Mouse (Mus musculus) thymus, postnatal 14 days (tissue): ENCODE results near the gene Shb.

Experiments
- DNase-seq: peaks from one replicate; pipeline ENCODE4 v3.0.0; 2021

Gene Shb

DNA sequence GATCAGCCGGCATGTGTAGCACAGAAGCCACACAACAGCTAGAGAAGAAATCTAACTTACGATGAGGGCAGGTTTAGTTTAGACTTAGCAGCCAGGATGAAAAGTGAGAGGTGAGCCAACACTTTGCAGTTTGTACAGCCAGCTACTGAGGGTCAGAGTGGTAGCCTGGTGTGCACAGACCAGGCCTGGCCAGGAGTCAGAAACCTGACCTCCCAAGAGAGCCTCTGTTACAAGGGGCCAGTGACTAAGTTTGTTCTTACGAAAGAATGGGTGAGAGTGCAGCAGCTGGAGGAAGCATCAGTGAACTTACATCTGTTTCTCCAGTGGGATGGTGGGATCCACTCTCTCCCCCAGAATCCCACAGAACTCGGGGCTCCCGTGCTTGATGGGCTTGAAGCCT, 85.1 kb downstream of the Shb start:
- DNase-seq: no peak

DNA sequence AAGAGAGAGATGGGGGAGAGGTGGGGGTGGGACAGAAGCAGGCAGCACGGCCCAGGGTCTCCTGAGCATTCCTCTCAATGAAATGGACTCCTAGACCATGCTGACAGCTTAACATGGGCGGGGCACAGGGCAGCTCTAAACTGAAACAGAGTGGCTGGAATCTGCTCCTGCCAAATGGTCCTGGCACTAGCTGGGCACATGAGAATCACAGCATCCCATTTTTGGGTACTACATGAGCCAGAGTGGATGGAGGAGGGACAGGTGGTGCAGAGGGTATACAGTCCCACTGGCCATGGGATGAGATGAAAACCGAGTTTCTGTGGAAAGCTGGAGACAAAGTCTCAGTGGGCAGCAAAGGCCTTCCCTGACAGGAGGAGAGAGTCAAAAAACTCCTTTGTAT, 87.0 kb downstream of the Shb start:
- DNase-seq: no peak

DNA sequence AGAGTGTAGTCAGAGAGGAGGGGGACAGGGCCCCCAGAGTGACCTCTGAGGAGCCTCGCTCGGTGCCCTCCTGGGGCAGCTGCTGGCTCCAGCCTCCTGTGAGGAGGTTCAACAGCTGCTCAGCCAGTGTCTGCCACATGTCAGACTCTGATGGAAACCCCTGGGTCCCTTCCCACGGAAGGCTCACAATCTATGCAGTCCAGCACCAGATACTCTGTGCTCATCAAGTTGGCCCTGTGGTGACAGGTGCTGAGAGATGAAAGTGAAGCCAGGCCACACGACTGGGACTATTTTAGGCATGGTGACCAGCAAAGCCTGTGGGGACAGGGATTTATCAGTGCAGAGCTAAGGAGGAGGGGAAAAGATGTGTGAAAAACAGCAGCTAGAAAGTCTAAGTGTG, 87.5 kb downstream of the Shb start:
- no peak for DNase-seq

DNA sequence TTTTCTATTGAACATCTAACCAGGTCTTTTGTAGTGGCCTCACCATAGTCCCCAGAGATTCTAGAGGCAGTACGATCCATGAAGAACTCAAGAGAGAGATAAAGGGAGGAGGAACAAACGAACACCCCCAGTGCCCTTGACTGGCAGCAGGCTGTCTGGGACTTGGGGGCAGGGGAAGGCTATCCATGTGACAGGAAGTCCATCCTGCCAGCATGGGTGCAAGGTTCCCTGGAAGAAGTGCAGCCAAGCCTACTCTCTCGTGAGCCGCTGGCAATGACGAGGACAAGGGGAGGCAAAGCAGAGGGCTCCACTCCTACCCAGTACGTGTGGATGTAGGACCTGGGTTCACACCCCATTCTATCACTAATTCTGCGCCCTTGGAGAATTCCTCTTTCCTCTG, 88.6 kb downstream of the Shb start:
- DNase-seq: no peak

DNA sequence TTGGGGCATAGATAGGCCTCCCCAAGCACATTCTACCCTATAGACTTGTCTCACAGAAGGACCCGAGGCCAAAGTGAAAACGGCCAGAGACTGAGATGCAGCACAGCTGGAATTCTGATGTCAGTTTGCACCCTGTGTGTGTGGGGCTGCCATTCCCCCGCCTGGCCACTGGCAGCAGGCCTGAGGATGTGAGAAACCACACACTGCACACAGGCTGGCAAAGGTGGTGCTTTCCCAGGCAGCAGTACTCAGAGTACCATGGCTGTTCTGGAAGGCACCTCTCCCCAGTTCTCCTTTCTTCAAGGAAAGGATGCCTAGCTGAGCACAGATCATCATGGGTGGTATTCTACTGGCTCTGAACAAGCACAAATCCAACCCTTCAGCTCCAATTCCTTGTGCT, 90.0 kb downstream of the Shb start:
- no peak for DNase-seq

DNA sequence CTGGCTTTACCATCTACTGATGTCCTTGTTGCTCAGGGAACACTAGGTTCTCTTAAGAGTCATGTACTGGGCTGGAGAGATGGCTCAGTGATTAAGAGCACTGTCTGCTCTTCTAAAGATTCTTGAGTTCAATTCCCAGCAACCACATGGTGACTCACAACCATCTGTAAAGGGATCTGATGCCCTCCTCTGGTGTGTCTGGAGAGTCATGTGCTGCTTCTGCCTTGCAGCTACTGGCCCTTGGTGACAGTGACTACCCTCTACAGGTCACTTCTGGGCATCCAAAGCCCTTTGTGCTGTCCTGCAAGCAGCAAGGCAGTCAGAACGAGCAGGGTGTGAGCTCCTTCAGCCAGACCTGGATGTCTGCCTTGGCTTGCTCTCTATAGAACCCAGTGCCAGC, 90.5 kb downstream of the Shb start:
- no peak for DNase-seq

DNA sequence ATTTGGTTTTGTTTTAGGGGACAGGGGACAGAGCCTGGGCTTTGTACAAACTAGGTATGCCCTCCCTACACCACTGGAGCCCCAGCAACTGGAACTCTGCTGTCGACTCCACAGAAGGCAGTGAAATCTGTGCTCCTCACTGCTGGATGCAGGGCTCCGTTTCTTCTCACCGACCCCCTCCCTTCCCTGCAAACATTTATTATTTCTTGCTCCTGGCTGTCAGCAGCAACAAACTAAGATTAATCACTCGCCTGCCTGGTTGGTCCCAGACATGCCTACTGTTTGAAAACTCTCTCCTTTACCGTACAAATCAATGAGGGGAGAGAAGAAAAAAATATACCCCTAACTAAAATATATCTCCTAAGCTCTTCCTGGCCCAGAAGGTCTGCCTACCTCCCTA, 93.0 kb downstream of the Shb start:
- DNase-seq: no peak

DNA sequence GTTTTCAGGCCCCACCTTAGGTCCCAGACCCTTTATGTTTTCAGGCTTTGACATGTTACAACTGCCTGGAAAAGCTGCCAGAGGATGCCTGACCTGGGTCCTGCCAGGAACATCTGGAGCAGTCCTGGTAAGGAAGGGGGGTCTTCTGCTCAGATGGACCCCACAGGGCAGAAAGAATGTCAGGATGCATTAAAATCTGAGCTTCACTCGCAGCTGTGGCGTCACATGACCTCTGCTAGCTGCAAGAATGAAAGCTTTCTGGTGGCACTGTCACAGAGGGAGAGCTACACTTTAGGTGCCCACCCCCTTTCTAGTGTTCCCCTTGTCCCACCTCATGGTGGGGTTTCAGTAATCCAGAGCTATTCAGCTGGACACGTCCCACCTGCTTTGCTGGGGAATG, 95.3 kb downstream of the Shb start:
- DNase-seq: no peak

DNA sequence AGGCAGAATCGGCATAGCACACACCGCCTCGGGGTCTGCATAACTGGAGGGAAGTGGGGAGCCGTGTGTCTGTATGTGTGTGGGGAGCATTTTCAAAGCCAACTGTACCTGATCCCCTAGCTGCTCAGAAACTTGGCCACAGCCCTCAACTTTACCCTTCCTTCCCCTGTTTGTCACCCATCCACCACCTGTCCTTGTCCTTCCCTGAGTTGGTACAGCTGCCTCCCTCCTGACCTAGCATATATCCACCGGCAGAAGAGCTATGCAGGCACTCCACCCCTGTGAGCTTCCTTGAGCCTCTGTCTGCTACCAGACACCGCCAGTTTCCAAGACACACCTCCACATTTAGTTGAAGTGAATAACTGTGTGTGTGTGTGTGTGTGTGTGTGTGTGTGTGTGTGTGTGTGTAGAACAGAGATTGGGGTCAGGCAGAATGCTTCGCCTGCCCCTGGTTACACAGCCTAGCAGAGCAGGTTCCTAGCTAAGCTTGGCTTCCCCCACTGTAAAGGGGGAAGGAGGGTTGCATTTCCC, 95.8 kb downstream of the Shb start:
- no peak for DNase-seq

DNA sequence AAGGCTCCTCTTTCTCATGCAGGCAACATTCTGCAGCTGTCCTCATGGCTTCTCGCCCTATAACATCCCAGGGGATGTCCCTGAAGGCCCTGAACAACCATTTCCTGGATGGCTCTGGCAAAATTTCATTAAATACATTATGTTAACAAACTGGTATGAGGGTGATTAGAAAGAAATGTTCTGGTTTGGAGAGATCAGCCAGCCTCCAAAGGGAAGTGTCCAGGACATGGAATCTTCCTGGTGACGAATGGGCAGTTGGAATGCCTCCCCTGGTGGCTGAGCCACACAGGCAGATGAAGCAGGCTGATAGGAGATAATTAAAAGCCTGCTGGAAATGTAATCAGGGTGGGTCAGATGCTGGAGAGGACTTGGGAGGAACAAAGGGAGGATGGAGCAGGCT, 96.4 kb downstream of the Shb start:
- DNase-seq: no peak

DNA sequence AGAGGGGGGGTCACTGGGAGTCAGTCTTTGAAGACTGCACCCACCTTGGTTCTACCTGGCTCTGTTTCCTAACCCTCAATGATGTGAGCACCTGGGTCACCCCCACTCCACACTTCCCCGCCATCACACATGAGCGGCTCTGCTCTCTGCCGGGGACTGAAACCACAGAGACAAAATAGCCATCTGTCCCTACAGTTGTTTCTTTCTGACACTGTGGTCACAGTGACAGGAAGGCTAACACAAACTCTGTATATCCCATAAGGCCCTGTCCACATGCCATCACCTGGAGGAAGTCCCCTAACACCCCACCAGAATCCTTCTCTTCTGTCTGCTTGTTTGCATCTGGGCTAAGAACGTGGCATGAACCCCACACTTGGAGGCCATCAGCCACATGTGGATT, 97.6 kb downstream of the Shb start:
- DNase-seq: no peak

DNA sequence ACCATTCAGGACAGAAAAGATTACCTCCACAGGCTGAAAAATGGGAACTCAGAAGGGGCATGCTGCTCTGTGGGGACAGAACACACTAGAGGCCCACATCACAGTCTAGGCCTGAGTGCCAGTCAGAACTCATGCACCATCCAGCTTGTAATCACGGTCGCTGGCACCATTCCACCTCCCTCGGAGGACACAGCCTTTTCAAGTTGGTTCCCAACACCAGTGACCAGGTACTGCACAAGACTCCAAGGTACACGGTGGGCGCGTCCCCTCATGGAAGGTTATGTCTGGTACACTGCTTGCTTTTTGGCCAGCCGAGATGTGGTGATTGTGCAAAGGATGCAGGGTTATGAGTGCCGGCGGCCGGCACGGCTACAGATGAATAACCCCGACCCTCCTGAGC, 98.2 kb downstream of the Shb start:
- no peak for DNase-seq

DNA sequence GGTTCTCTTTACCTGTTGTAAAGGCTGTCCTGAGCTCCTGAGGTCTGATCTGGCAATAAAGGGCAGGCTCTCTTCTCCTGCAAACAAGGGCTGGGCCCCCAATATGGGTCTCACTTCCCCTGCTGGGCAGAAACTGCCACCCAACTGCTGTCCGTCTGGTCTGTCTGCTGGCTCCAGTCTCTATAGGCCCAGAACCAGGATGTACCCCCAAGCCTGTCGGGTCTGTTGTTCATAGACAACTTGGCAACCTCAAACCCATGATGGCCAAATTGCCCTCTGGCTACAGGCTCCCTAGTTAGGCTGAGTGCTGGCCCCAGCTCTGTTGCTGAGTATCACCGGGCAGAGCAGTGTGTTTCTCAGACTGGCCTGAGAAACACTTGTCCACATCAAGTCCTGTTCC, 100.5 kb downstream of the Shb start:
- no peak for DNase-seq

DNA sequence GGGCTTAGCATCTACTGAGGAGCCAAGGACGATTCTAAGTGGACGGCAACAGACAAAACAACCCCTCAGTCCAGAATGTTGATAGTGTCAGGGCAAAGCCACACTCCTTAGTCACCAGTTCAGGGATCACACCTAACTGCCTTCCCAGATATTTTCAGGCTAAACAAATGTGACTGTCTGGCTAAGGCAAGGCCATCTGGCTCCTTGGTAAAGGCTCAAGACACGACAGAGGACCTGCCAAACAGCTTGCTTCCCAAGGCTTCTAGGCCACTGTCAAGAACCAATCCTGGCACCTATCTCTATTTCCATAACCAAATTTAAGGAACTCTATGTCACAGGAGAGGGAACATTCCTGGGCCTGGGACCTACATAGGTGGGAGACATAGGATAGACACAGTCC, 101.0 kb downstream of the Shb start:
- DNase-seq: no peak

DNA sequence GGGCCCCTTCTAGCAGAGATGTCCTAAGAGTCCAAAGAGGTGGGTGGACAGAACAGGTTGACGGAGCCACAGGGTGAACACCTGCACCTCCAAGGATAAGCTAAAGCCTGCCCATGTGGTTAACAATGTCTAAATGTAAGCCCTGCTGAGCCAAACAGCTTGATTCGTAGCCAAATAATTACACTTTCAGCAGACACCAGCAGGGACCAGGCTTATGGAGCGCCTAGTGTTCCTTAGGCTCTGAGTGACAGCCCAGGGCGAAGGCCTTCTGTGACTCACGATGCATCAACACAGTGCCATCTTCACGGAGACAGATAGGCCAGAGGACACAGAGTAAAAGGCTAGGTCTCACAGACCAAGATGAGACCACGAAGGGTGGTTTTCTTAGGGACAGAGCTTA, 102.8 kb downstream of the Shb start:
- no peak for DNase-seq

DNA sequence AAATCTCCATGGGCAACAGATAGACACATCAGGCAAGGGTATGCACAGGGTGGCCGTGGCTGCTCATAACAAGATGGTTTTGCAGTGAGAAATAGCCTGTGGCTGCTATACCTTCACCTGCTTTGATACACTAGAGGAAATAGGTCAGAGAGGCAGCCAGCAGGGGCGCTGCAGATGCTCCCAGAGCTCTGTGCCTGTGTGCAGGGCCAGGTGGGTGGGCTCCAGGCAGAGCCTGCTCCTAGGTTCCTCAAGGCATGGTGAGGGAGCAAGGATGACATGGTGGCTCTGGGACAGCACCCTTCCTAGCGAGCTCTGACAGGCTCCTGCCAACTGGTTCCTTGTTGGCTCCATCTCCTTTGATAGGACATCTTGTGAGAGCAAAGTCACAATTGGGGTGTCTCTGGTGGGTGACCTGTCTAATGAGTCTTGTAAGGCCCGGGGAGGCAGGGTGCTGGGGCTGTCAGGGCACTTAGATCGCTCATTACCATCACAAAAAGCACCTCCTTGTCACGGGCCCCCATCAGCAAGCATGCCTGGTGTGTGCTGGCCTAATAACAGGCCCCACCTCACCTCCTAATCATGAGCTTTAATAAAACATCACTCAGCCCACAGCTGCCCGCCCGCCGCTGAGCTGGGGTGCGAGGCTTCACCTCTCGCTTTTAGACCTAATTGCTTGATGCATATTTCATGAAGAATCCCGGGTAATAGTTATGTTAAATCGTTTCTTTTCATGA, 105.4 kb downstream of the Shb start:
- DNase-seq: peak; percentile 61

DNA sequence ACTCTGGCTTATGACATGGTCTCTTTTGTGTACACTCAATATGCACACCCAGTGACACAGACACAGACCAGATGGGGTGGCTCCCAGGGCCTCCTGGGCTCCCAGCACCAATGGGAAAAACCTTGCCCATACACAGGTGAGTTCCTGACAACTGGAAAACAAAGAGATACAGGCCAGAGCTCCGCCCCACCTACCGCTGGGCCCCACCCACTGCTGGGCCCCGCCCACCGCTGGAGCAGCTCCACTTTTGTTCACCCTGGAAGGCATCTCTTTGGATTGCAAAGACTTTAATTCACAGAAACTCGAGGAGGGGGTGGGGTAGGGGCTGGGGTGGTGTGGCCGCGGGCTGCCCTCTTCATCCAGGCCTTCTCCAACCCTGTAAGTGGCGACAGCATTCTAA, 108.9 kb downstream of the Shb start:
- DNase-seq: no peak

DNA sequence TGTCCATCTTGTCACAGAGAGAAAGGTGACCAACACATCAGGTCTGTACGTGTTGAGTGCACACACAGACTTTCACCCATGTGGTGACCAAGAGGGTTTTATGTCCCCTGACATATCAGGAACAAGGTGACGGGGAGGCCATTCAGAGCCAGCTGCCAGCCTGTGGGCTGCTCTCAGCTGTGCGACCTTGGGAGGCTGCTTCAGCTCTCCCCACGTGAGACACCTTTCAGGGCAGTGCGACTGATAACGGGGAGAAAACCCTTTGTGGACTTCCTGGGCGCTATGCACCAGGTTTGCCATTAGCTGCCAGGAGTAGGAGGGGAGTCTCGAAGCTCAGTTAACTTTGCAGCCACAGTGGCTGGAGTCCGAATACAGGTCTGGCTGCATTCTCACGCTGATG, 109.6 kb downstream of the Shb start:
- no peak for DNase-seq

DNA sequence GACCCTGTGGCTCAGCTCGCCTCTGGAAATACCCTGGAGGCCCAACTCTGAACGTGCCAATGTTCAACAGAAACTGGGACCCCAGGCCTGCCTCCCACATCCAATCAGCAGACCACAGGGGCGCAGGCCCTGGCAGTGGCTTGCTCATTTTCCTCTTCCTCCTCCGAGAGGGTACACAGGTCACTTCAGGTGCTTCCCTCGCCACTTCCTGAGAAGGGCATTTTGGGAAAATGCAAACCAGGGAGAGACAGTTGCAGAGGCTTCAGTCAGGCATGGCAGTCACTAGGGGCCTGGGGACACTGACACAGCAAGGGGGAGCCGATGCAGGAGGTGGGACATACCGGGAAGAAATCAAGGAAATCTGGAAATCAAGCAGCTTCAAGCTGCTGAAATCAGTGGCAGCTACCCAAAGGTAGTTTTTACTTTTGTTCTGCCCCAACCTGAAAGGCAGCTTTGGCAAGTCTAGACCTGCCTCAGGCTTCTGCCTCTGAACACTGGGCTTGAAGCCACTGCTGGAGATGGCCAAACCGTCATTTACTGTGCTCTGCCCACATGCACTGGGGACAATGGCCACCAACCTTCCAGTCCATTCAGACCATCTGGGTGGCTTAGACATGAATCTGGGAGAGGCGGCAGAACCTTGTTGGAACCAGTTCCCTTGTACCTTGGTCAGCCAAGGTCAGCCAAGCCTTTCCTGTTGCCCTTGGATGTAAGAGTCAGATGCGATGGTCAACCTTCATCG, 110.6 kb downstream of the Shb start:
- no peak for DNase-seq

DNA sequence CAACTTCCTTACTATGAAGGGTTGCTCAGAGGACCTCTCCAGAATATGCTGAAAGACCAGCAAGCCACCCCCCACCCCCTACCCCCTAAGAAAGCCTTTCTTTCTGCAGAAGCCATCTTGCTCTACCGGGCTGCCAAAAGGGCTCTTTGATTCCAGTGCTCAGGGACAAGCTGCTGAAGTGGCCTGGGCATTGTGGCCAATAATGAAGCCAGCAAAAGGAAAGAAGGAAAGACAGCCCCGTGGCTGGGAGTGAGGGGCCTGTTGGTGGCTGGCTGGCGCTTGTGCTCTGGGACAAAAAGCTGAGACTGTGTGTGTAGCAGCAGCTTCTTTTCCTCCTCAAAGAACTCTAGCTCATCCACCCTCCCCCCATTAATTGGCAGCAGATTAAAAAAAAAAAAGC, 111.5 kb downstream of the Shb start:
- DNase-seq: no peak

DNA sequence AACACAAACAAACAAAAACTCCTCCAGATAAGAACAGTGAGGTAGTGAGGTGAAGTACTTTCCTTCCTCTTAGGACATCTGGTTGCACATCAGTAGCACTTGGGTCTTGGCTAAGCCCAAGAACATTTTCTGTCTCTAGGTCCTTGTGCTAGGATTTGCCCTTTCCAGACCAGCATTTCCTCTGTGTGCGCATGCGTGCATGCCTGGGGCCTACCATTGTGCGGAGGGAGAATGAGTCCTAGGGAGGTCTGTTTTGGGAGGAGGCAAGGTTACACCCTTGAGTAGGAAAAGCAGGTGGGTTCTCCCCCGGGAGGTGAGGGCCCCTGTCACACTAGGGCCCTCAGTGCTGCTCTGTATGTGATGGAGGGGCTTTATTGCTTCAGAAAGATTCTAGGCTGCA, 113.2 kb downstream of the Shb start:
- DNase-seq: no peak

DNA sequence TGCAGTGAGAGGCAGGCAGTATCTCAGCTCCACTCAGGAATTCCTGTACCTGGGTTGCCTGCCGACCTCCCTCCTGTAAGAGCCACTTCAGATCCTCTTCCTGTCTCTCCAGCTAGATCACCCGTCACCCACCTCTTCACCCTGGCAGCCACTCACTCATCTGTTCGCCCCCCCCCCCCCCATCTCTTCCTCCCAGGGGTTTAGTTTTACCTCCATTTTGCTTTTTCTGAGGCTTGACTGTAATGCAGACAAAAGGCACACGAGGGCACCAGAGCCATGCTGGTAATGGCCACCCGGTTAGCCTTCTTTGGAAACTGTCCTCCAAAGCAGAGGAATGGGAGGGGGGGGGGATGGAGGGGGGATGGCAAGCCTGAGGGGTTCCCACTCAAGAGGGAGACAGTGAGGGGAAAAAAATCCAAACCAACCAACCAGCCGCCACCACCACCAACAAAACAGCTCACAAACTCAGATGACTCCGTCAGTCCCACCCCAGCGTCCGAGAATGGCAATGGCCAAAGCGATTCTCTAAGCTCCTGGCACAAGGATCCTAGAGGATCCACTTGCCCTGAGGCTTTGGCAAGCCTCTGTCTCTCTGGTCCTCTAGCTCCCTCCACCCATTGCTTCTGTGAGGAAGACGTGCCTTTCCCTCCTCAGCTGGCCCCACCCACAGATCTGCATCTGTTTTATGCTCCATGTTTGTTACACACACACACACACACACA, 113.9 kb downstream of the Shb start:
- DNase-seq: peak; percentile 74

DNA sequence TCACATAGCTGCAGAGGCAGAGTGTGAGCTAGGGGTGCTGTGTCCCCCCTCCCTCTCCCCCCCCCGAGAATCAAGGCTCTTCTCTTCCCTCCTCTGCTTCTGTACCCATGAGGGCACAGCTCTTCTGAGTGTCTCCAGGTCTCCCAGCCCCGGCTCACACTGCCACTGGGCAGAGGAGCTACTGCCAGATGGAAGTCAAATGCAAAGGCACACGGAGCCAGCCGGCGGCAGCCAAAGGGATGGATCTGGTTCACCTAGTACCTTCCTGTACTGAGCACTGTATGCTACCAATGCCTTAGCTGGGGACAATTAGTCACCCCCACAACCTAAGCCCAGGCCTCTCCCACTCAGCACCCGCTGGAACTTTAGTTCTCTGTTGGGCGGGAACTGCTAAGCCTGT, 116.0 kb downstream of the Shb start:
- no peak for DNase-seq
